Mouse (Mus musculus) olfactory bulb, adult 2 months (tissue): ENCODE measurements around the gene Por. TPM values are rescaled to one million over a fixed set of nuclear protein-coding genes. Genes with fewer than 3 reads are reported as not detected.

Experiments
- H3K27ac ChIP-seq: fragments of 200-500 bp; 2 replicates; pipeline ENCODE4 v1.5.1; 2012; ENCODE audit warnings: low read depth, low read length; ENCODE audit not compliant: insufficient read depth
- H3K4me1 ChIP-seq: fragments of 200-500 bp; 2 replicates; pipeline ENCODE4 v1.6.1; 2012; ENCODE audit warnings: low read length; ENCODE audit not compliant: control insufficient read depth, insufficient read depth
- H3K4me3 ChIP-seq: fragments of 200-500 bp; 2 replicates; pipeline ENCODE4 v1.5.1; 2012; ENCODE audit warnings: mild to moderate bottlenecking, low read depth, low read length, moderate library complexity; ENCODE audit not compliant: insufficient read depth
- CTCF ChIP-seq: fragments of 200-500 bp; IDR thresholded peaks from 2 replicates; pipeline ENCODE4 v1.5.1; 2012; ENCODE audit warnings: low read depth, mild to moderate bottlenecking, low read length, moderate library complexity; ENCODE audit not compliant: insufficient read depth
- POLR2A ChIP-seq: fragments of 200-500 bp; IDR thresholded peaks from 2 replicates; pipeline ENCODE4 v1.6.1; 2012; ENCODE audit warnings: mild to moderate bottlenecking, low read depth, low read length, moderate library complexity; ENCODE audit not compliant: insufficient read depth
- WGBS: fragments of 180-500 bp; shearing (Covaris S2); methylation state at CpG from one replicate; pipeline ENCODE4 v1.1.7; 2018; 5-methylcytosine and 5-hydroxymethylcytosine counted together
- polyA plus RNA-seq: library from polyadenylated mRNA; stranded (reverse); fragments of >200 nt; gene quantifications from 2 replicates; pipeline ENCODE4 v1.2.4, GENCODE M21; 2012; ENCODE audit warnings: low replicate concordance; ENCODE audit not compliant: missing spikeins, insufficient read depth, insufficient read length

Por gene
- polyA plus RNA-seq, 1 experiment: not detected

- H3K27ac ChIP-seq: no peak overlapping the region
- 78% methylated on average over 7 of the region's 7 CpGs for WGBS
These were observed 29.9 kb upstream of the Por start for GRCm38 (mm10) chr5:135639760-135640458.

DNA sequence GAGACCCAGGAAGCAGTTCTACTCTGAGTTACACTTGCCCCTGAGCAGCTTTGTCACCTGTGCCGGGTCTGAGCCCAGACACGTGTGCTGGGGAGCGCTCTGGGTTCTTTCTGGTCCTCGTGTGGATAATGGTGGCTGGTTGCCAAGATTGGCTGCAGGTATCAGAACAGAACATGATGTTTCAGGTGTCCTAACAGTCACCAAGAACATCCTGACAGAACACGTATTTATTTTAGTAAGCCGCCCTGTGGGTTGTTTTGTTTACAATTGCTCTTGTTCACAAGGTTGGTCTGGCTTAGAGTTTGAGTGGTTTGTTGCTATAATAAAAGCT lies 29.4 kb upstream of the Por start:
- Histone ChIP-seq H3K4me1 (peaks cover 11% of the 10 kb centered on the region), H3K27ac (no peak overlapping the region), H3K4me3 (no peak overlapping the region)
- WGBS: 80% methylated on average over 6 of the region's 6 CpGs
- TF ChIP-seq POLR2A (no peak), CTCF (no peak)

More at GRCm38 (mm10) chr5:135639760-135640458, 29.9 kb upstream of the Por start:
- no peak overlapping the region for H3K4me3 ChIP-seq
- TF ChIP-seq CTCF (no peak), POLR2A (no peak)
- peaks cover 11% of the 10 kb centered on the region for H3K4me1 ChIP-seq

GRCm38 (mm10) chr5:135641028-135641427 lies 28.8 kb upstream of the Por start:
- Histone ChIP-seq H3K4me1 (peaks cover 11% of the 10 kb centered on the region), H3K4me3 (no peak overlapping the region), H3K27ac (no peak overlapping the region)
- 96% methylated on average over 1 of the region's 1 CpGs for WGBS
- TF ChIP-seq CTCF (no peak), POLR2A (no peak)

GRCm38 (mm10) chr5:135642686-135643551 lies 26.9 kb upstream of the Por start:
- TF ChIP-seq CTCF (no peak), POLR2A (no peak)
- 73% methylated on average over 10 of the region's 10 CpGs for WGBS

DNA sequence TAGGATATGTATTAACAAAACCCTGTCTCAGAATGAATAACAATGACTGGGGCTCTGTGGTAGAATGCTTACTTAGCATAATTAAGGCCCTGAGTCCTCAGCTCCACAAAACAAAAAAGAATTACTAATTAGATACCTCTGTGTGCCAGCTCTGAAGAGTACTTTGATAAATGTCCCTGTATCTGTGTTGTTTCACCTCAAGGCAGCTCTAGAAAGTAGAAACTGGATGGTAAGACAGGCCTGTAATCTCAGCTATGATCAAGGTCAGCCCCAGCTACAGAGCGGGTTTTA lies 26.3 kb upstream of the Por start:
- Histone ChIP-seq H3K4me1 (peaks cover 11% of the 10 kb centered on the region), H3K4me3 (no peak overlapping the region), H3K27ac (no peak overlapping the region)
- WGBS: 88% methylated on average over 1 of the region's 1 CpGs
- TF ChIP-seq CTCF: no peak
- TF ChIP-seq POLR2A: no peak

More at GRCm38 (mm10) chr5:135642686-135643551, 26.9 kb upstream of the Por start:
- H3K27ac ChIP-seq: no peak overlapping the region
- no peak overlapping the region for H3K4me3 ChIP-seq
- H3K4me1 ChIP-seq: peaks cover 11% of the 10 kb centered on the region

- Histone ChIP-seq H3K27ac (no peak overlapping the region), H3K4me3 (no peak overlapping the region), H3K4me1 (peaks cover 11% of the 10 kb centered on the region)
- whole genome bisulfite sequencing: 81% methylated on average over 8 of the region's 8 CpGs
- no peak for TF ChIP-seq CTCF
- no peak for TF ChIP-seq POLR2A
These were observed 26.0 kb upstream of the Por start for GRCm38 (mm10) chr5:135643869-135644268.

- TF ChIP-seq CTCF (no peak), POLR2A (no peak)
- H3K4me3 ChIP-seq: no peak overlapping the region
- H3K4me1 ChIP-seq: peaks cover 13% of the 10 kb centered on the region
- WGBS: 72% methylated on average over 5 of the region's 5 CpGs
- no peak overlapping the region for H3K27ac ChIP-seq
These were observed 24.5 kb upstream of the Por start for GRCm38 (mm10) chr5:135645330-135645729.

- 90% methylated on average over 6 of the region's 6 CpGs for WGBS
- no peak overlapping the region for H3K4me3 ChIP-seq
- no peak overlapping the region for H3K27ac ChIP-seq
- no peak for TF ChIP-seq POLR2A
- TF ChIP-seq CTCF: no peak
- H3K4me1 ChIP-seq: peaks cover 13% of the 10 kb centered on the region
These were observed 23.8 kb upstream of the Por start for GRCm38 (mm10) chr5:135646038-135646437.

DNA sequence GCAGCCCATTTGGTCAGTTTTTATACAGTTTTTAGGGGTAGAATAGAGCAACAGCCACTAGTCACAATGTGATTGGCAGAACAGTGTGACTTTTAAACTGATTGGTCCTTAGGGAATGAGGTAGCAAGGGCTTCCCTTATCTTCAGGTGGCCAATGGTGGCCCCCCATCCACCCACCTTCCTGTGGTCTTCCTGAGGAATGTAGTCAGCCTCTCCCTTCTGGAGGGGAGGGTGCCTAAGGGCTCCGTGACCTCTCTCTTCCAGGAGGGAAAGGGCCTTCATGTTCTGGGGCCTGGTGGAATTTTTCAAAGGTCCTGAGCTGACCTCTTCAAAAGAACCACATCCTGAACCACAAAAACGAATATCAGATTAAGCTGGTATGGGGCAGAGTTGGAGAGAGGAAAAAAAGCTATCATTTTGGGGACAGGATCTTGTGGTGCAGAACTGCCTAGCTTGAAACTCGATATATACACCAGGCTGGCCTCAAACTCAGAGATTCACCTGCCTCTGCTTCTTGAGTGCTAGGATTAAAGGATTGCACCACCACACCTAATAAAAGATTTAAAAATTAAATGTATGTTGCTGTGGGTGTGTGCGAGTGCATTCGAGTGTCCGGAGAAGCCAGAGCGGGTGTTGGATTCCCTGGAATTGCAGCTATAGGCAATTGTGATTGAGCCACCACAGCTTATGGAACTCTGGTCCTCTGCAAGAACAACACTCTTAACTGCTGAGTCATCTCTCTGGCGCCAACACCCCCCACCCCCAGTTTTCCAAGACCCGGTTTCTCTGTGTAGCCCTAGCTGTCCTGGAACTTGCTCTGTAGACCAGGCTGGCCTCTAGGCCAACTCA lies 21.1 kb upstream of the Por start:
- no peak overlapping the region for H3K27ac ChIP-seq
- no peak overlapping the region for H3K4me3 ChIP-seq
- TF ChIP-seq POLR2A (no peak), CTCF (no peak)
- WGBS: 72% methylated on average over 9 of the region's 9 CpGs
- H3K4me1 ChIP-seq: peaks cover 6% of the 10 kb centered on the region
